Mouse (Mus musculus): ENCODE data around the gene Crygs. TPM values are rescaled to one million over a fixed set of nuclear protein-coding genes. Genes with fewer than 3 reads are reported as not detected.
A peak's percentile ranks its signal among the peaks of the same experiment; 100 is the strongest.

Gene Crygs
- not detected in 2 replicates for total RNA-seq (2014; rRNA removed; ENCODE audit: low replicate concordance)
- not detected in 2 replicates for polyA plus RNA-seq (2015; fragmentation: Nextera tagmentation; extraction: Ambion mirVana)

DNA sequence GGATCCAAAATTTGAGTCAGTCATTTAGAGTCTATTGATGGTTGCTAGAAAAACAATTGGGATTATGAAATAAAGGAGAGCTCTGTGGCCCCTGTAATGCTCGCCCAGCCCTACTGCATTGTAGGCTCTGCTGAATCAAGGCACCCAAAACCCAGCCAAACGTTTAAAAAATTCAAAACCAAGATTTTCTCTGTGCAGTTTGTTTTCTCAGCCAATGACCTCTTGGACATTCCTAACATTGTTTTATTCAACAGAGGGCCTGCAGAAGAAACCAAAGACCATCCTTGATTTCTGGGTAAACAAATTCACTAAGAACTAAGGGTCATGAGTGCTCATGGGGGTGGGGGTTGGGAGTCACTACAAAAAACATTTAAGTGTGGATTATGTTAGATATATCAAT is at the start of gene Crygs:
TSS of gene Crygs (minus strand) at position 101 of the 400 bp plus-strand sequence.
- H3K4me2 ChIP-seq (ENCODE audit: low read depth, low read length) = no peak within 1 kb of the TSS

GRCm38 (mm10) chr16:22857431-22858113 is 46.2 kb upstream of the Crygs start, which contains the start of the genes Tbccd1 and Dnajb11:
Gene Tbccd1 (minus strand): TSS chr16:22857669.
Gene Dnajb11 (plus strand): TSS chr16:22857845.
- Histone ChIP-seq H3K27ac (ENCODE audit: low read depth) (peak within 1 kb of the TSS; percentile 80), H3K4me1 (ENCODE audit: control insufficient read depth, insufficient read depth) (peaks cover 11% of the 10 kb centered on the region), H3K4me3 (ENCODE audit: low read depth, low read length) (peak within 1 kb of the TSS; percentile 97), H3K36me3 (replicated peaks; ENCODE audit: control insufficient read depth, insufficient read depth, low read length) (peaks cover 16% of the 10 kb centered on the region), H3K9me3 (replicated peaks; ENCODE audit: control insufficient read depth, low read length) (no peaks in the 10 kb centered on the region), H3K4me2 (ENCODE audit: low read depth, low read length) (peak within 1 kb of the TSS; percentile 96), H3K27me3 (ENCODE audit: control insufficient read depth, insufficient read depth, low read length) (no peaks in the 10 kb centered on the region), H3K9ac (replicated peaks; ENCODE audit: low read depth, low read length) (peak within 1 kb of the TSS; percentile 94)
- ATAC-seq (ENCODE audit: insufficient read depth, low read depth) = peak; percentile 98
- TF ChIP-seq EP300 (IDR thresholded peaks at IDR 0.05; ENCODE audit: low read depth) (peak; percentile 88), CTCF (IDR thresholded peaks at IDR 0.05; ENCODE audit: low read depth) (no peak)
- peak; percentile 100 for DNase-seq (ENCODE audit: low spot score)
- 0% methylated on average over 62 of the region's 62 CpGs for WGBS

More for the DNA sequence above, at the start of gene Crygs:
- H3K4me3 ChIP-seq (ENCODE audit: low read depth, low read length) = no peak within 1 kb of the TSS
- no peak within 1 kb of the TSS for H3K9ac ChIP-seq (replicated peaks; ENCODE audit: low read depth, low read length)
- H3K9me3 ChIP-seq (replicated peaks; ENCODE audit: control insufficient read depth, low read length) = no peaks in the 10 kb centered on the region
- no peak for DNase-seq (ENCODE audit: low spot score)
- 0 out of 2 replicates have a peak, but pooled peaks cover 3% of the 10 kb centered on the region for H3K27me3 ChIP-seq (ENCODE audit: control insufficient read depth, insufficient read depth, low read length)
- no peaks in the 10 kb centered on the region for H3K4me1 ChIP-seq (ENCODE audit: control insufficient read depth, insufficient read depth)
- WGBS = 70% methylated on average over 2 of the region's 2 CpGs
- no peak within 1 kb of the TSS for H3K27ac ChIP-seq (ENCODE audit: low read depth)
- TF ChIP-seq CTCF (IDR thresholded peaks at IDR 0.05; ENCODE audit: low read depth) (no peak), EP300 (IDR thresholded peaks at IDR 0.05; ENCODE audit: low read depth) (no peak)
- no peak for ATAC-seq (ENCODE audit: insufficient read depth, low read depth)
- peaks cover 6% of the 10 kb centered on the region; the same call in 1 of the 2 replicates for H3K36me3 ChIP-seq (replicated peaks; ENCODE audit: control insufficient read depth, insufficient read depth, low read length)

- no peak for TF ChIP-seq EP300 (IDR thresholded peaks at IDR 0.05; ENCODE audit: low read depth)
- H3K4me3 ChIP-seq (ENCODE audit: low read depth, low read length) = peak overlapping the region; percentile 97
- no peak for ATAC-seq (ENCODE audit: insufficient read depth, low read depth)
- peak overlapping the region; percentile 89 for H3K4me2 ChIP-seq (ENCODE audit: low read depth, low read length)
- no peak for DNase-seq (ENCODE audit: low spot score)
- H3K27ac ChIP-seq (ENCODE audit: low read depth) = peak overlapping the region; percentile 78
- peaks cover 10% of the 10 kb centered on the region; the same call in 1 of the 2 replicates for H3K36me3 ChIP-seq (replicated peaks; ENCODE audit: control insufficient read depth, insufficient read depth, low read length)
- peak overlapping the region; percentile 94 for H3K9ac ChIP-seq (replicated peaks; ENCODE audit: low read depth, low read length)
- no peaks in the 10 kb centered on the region for H3K27me3 ChIP-seq (ENCODE audit: control insufficient read depth, insufficient read depth, low read length)
- whole genome bisulfite sequencing = 6% methylated on average over 9 of the region's 9 CpGs
- H3K4me1 ChIP-seq (ENCODE audit: control insufficient read depth, insufficient read depth) = peaks cover 11% of the 10 kb centered on the region
- H3K9me3 ChIP-seq (replicated peaks; ENCODE audit: control insufficient read depth, low read length) = no peaks in the 10 kb centered on the region
Measured at GRCm38 (mm10) chr16:22856773-22857172, 45.4 kb upstream of the Crygs start.

- DNase-seq (ENCODE audit: low spot score) = no peak
- no peak overlapping the region for H3K4me3 ChIP-seq (ENCODE audit: low read depth, low read length)
- ATAC-seq (ENCODE audit: insufficient read depth, low read depth) = no peak
- H3K9ac ChIP-seq (replicated peaks; ENCODE audit: low read depth, low read length) = no peak overlapping the region
- H3K4me1 ChIP-seq (ENCODE audit: control insufficient read depth, insufficient read depth) = peaks cover 5% of the 10 kb centered on the region; the same call in 1 of the 2 replicates
- H3K27ac ChIP-seq (ENCODE audit: low read depth) = no peak overlapping the region
- no peak overlapping the region for H3K4me2 ChIP-seq (ENCODE audit: low read depth, low read length)
- no peak for TF ChIP-seq CTCF (IDR thresholded peaks at IDR 0.05; ENCODE audit: low read depth)
- no peak for TF ChIP-seq EP300 (IDR thresholded peaks at IDR 0.05; ENCODE audit: low read depth)
- peaks cover 5% of the 10 kb centered on the region; the same call in 1 of the 2 replicates for H3K36me3 ChIP-seq (replicated peaks; ENCODE audit: control insufficient read depth, insufficient read depth, low read length)
- WGBS = 84% methylated on average over 4 of the region's 4 CpGs
- H3K27me3 ChIP-seq (ENCODE audit: control insufficient read depth, insufficient read depth, low read length) = no peaks in the 10 kb centered on the region
- no peaks in the 10 kb centered on the region for H3K9me3 ChIP-seq (replicated peaks; ENCODE audit: control insufficient read depth, low read length)
Measured at GRCm38 (mm10) chr16:22852709-22853108, 41.3 kb upstream of the Crygs start.

GRCm38 (mm10) chr16:22848331-22848730 is 37.0 kb upstream of the Crygs start:
- Histone ChIP-seq H3K4me3 (ENCODE audit: low read depth, low read length) (no peak overlapping the region), H3K27me3 (ENCODE audit: control insufficient read depth, insufficient read depth, low read length) (no peaks in the 10 kb centered on the region), H3K4me1 (ENCODE audit: control insufficient read depth, insufficient read depth) (peaks cover 7% of the 10 kb centered on the region; the same call in 1 of the 2 replicates), H3K36me3 (replicated peaks; ENCODE audit: control insufficient read depth, insufficient read depth, low read length) (no peaks in the 10 kb centered on the region), H3K9me3 (replicated peaks; ENCODE audit: control insufficient read depth, low read length) (no peaks in the 10 kb centered on the region), H3K27ac (ENCODE audit: low read depth) (no peak overlapping the region), H3K9ac (replicated peaks; ENCODE audit: low read depth, low read length) (no peak overlapping the region), H3K4me2 (ENCODE audit: low read depth, low read length) (no peak overlapping the region)
- ATAC-seq (ENCODE audit: insufficient read depth, low read depth) (no peak), DNase-seq (ENCODE audit: low spot score) (no peak)
- TF ChIP-seq CTCF (IDR thresholded peaks at IDR 0.05; ENCODE audit: low read depth) (no peak), EP300 (IDR thresholded peaks at IDR 0.05; ENCODE audit: low read depth) (no peak)
- WGBS = 84% methylated on average over 1 of the region's 1 CpGs

Data from heart, postnatal 0 days (tissue).